Mouse (Mus musculus) thymus, adult 18-20 months (tissue): ENCODE data around the gene Sptlc2.

ENCODE experiments used
- DNase-seq, 2 experiments: peaks; one replicate each; pipeline ENCODE4 v3.0.0; 2022; ENCODE audit warnings: mixed read lengths in 2 of 2

Gene Sptlc2

DNA sequence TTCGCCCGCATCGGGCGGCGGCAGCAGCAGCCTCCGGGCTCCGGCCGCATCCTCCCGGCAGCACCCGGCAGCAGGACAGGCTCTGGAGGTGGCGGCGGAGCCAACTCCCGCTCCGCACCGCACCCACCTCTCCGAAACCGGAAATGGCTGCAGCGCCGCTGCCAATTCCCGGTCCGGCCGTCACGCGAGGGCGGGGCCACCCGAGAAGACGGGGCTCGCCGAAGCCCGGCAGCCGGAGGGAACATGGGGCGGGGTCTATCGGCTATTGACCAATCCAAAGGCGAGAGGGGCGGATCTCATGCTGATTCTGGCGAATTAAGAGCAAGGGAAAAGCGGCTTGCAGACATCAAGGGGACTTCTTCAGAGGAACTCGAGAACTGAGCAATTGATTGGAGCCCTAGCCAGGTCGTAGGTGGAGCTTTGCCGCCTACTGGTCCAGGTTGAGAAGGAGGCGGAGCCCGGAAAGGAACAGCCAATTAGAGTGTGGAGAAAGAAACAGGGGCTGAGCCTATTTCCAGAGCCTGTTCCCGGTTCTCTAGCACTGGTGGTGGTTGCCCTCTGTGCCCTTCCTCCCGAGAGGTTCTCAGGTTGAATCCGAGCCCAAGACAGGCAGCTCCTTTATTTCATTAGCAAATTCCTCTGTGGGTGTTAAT is at the start of gene Sptlc2:
Sptlc2 (minus strand) TSS at position 234 of the 653 bp plus-strand sequence.
- DNase-seq = peak; percentile 99 to 100

DNA sequence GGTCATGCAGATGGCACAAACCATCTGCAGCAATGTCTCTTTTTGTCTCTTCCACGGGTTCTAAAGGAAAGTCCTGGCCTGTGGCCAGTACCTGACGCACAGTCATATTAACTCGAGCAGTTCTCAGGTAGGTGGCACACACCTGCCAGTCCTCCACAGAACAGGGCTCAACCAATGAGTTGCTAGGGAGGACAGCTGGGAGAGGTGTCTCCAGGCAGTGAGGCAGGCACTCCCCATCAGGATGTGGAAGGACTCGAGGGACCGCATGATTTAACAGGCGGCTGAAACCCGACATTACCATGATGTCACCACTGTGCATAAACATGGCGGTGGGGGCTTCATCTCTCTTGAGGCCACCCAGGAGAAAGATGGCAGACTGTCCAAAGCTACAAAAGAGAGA is 40.7 kb upstream of the Sptlc2 start:
- no peak for DNase-seq

DNA sequence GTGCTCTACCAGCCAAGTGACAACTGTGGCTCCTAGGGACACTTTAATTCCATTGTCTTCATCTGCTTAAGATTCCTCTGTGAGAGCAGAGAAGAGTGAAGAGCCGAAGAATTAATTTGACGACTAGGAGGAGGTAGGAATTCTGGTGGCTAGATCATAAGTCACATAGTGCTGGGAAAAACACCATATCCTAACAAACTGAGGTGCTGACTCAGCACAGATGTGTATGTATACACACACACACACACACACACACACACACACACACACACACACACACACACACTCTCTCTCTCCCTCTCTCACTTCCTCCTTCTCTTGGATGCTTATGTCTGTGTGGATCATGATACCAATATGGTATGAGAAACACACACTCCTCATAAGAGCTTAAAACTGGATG is 40.1 kb upstream of the Sptlc2 start:
- DNase-seq = no peak

- no peak for DNase-seq
These were observed 38.3 kb upstream of the Sptlc2 start for GRCm38 (mm10) chr12:87426354-87427031.

GRCm38 (mm10) chr12:87424516-87424915 is 36.4 kb upstream of the Sptlc2 start:
- DNase-seq = no peak

GRCm38 (mm10) chr12:87423700-87424099 is 35.5 kb upstream of the Sptlc2 start:
- no peak for DNase-seq

DNA sequence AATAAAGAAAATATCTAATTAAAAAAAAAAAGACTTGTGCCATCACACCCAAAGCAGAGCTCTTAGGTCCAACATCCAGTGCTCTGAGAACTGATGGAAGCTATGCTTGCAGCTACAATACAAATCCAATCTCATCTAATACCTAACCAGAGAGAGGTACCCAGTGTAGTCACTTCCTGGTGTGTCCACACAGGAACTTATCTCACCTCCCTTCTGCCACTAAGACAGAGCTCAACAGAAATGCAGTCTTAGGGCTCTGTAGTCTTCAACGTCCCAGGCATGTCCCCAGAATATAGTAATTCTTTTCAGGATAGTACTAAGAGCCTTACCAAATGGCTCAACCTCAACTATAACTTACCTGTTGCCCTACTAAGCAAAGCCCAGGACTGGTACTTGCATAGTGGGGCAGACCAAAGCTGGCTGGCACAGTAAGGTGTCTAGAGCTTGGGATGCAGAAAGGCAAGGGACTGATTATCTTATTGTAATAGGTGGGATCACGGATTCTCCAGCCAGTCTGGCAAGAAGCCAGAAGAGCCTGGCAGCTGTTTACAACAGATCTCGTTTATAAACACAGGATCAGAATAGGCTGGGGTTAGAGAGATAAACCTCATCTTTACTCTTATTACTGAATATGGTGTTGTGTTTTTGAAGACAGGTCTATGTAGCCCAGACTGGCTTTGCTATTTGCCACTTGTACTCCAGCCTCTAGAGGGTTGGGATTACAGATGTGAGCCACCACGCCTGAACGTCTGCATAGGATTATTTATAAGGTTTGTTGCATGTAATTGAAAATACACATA is 33.8 kb upstream of the Sptlc2 start:
- DNase-seq = no peak

- no peak for DNase-seq
These were observed 31.9 kb upstream of the Sptlc2 start for GRCm38 (mm10) chr12:87419974-87420485.

DNA sequence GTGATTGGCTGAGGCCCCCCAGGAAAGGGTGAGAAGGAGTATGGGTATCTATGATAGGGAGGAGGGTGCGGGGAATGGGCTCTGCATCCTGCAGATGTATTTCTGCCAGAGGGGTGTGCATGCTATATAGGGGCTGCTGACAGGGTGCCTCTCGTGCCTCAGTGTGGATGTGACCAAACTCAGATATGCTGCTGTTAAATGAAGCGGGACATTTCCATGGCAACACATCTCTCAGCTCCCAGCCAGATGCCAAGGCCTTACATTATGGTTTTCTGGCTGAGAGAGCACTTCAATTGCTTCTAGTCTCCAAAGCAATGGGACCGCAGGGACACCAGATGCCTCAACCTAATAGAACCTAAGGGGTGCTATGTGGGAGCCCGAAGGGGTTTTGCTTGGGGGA is 30.8 kb upstream of the Sptlc2 start:
- DNase-seq = no peak

DNA sequence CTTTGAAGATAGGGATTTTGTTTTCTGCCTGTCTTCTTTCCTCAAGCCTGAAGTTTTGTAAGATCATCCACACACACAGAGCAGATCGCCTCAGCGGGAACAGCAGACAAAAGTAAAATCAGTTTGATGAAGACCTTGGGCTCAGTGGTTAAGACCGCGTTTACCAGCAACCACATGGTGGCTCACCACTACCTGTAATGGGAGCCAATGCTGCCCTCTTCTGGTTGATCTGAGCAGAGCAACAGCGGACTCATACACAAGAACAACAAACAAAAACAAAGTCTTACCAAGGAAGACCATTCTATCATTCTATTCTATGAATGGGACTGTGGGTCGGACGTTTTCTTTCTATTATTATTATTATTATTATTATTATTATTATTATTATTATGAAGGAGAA is 28.5 kb upstream of the Sptlc2 start:
- peak; percentile 8 to 33 for DNase-seq

GRCm38 (mm10) chr12:87415358-87415757 is 27.2 kb upstream of the Sptlc2 start:
- DNase-seq = no peak

DNA sequence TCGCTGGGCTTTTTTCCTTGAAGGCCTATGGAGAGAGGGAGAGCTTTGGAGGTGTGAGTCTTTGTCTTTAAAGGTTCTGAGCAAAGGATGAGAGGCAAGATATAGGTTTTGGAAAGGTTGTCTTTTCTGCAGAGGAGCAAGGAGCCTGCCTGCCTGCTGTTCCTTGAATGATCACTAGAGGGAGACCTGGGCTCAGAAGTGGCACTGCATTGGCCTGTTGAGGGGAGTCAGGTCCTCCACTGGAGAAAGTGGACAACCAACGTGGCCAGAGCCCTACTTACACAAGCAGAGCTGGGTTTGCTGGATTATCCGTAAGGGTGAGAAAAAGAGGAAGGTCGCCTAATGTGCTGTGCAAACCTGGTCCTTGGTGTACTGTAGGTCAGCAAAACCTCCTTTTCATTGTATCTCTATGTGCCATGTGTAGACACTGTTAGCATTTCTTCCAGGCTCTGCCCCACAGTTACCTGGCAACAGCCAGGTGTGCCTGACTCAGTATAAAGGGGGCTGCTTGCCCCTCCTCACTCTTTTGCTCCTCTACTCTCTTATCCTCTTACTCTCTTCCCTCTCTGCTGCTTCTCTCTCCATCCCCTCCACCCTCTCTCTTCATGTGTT is 25.1 kb upstream of the Sptlc2 start:
- peak; percentile 13 to 21 for DNase-seq

GRCm38 (mm10) chr12:87410999-87411398 is 22.8 kb upstream of the Sptlc2 start:
- DNase-seq = no peak

- DNase-seq = no peak
These were observed 21.0 kb upstream of the Sptlc2 start for GRCm38 (mm10) chr12:87409123-87409522.

DNA sequence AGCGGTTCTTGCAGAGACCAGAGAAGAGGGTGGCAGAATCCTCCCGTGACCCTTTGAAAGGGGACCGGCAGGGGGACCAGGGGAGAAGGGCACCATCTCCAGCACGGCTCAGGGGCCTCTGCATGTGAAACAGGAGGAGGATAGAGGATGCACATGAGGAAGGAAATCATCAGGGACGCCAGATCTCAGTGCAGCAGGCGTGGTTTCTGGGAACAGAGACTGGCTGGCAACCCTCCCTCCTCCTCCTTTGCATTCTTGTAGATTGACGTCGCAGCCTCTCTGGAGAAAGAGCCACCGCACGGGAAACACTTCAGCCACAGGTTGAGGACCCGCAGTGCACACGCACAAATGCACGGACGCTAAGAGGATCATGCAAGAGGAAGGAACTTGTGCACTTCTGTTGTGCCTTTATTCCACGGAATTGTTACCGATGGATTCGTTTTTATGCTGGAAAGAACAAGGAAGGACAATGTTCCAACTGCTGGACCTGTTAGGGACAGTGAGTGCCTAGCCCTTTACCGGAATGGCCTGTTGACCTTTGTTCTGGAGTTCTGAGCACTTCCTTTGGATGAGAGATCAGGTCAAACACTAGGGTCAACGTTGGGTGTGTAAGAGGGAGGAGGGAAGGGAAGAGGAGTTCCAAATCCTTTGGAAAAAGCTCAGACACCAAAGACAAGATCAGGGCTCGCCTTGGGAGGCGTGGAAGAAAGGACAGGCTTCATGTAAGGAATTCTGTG is 19.9 kb upstream of the Sptlc2 start:
- DNase-seq = no peak

DNA sequence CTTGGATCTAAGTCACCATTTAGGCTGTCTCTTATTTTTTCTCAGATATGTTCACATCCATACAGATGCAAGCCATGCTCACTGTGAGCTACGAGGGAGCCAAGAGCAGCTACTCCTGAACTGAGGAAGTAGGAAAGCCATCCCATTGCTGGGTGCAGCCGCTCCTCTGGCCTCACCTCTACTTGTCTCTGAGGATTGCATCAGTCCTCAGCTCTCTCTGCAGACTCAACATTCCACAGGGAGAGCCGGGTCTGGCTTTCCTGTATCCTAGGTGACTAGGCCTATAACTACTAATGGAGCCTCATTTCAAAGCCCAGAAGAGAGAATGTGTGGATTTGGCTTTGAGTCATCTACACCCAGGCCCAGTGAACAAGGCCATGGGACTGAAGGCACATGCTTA is 17.6 kb upstream of the Sptlc2 start:
- DNase-seq = no peak

DNA sequence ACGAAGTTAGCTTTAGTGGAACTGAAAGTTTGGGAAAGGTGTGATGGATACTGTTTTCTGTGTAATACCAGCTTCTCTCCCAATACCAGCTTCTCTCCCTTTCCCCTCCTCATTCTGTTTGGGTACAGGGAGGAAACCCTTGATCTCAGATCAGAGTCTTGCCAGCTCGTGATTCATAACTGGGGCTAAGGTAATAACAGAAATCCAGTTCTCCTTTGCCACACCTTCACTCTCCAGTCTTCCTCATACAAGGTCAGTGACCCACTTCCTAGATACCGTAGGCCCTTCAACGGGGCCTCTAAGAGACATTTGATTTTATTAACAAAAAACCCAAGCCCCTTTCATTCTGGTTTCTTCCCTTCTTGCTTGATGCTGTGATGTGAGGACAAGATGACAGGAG is 17.0 kb upstream of the Sptlc2 start:
- DNase-seq = no peak

DNA sequence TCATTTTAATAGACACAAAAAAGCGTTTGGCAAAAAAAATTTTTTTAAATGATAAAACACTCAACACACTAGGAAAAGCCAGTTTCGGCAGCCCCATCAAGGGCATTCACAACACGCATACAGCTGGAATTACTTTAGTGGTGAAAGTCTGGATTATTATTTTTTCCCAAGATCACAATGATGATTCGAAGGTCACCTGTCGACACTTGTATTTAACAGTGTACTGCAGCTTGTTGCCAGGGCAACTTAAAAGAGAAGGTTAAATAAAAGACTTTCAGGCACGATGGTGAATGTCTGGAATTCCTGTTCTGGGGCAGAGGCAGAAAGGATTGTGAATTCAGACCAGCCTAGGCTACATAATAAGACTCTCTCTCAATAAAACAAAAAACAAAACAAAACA is 13.7 kb upstream of the Sptlc2 start:
- DNase-seq = no peak

GRCm38 (mm10) chr12:87399119-87399819 is 11.1 kb upstream of the Sptlc2 start:
- no peak for DNase-seq

GRCm38 (mm10) chr12:87397811-87398417 is 9.8 kb upstream of the Sptlc2 start:
- DNase-seq = no peak

- no peak for DNase-seq
These were observed 9.0 kb upstream of the Sptlc2 start for GRCm38 (mm10) chr12:87397126-87397525.
